Mouse (Mus musculus) R1 (cell line): ENCODE data around the gene Cyb561d1.
A peak's percentile ranks its signal among the peaks of the same experiment; 100 is the strongest.

Experiments used
- DNase-seq: peaks from one replicate; pipeline ENCODE4 v3.0.0-alpha.2; 2018; ENCODE audit warnings: low read depth, low spot score

The Cyb561d1 gene

GRCm38 (mm10) chr3:108167499-108167898, 33.5 kb downstream of the Cyb561d1 start:
- DNase-seq, result no peak

GRCm38 (mm10) chr3:108166486-108167211, 34.4 kb downstream of the Cyb561d1 start:
- no peak for DNase-seq

- DNase-seq, result no peak
These were observed 35.3 kb downstream of the Cyb561d1 start for GRCm38 (mm10) chr3:108165532-108166315.

DNA sequence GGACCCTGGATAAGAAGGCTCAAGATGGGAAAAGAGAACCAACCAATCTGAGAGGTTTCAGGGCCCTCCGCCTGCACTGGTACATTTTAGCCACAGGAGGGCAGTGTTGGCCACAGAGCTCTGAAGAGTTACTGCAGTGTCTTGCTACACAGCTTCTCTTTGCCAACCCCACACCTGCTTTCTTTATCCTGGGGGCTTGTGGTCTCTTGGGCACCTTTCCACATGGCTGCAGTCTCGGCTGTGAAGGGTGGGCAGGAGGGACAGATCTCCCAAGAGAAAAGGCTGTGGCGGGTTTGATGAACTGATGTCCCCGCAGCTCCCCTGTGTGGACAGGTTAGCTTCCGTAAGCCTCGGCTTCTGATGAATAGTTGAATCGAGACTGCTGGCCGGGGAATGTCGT, 36.2 kb downstream of the Cyb561d1 start:
- DNase-seq, result peak; percentile 78

GRCm38 (mm10) chr3:108164091-108164490, 36.9 kb downstream of the Cyb561d1 start:
- DNase-seq, result no peak

DNA sequence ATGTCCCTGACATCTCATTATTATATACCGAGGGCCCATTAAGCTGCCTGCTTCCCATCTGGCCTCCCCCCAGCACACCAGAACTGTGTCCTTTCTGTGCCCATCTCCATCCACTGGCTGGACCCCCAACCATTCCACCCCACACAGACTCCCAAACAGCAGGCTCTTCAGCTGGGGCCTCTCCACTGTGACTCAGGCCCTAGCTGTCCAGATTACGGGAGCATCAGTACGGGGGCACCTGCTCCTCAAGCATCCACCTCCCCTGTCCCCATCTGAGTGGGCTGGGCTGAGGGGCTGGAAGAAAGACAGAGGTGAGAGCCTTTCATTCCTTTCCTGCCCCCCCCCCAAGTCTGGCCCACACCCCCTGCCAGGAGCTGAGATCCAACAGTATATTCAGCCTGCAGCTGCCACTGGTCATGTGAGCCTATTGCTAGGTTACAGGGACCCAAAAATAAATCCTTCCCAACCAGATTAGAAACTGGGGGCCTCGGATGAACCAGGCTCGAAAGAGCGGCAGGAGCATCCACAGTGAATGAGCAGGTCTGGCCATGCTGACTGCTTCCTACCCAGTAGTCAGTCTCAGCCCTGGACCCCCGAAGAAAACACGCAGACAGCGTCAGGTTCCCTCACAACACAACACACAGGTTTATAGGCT, 42.5 kb downstream of the Cyb561d1 start:
- DNase-seq, result no peak

- DNase-seq, result no peak
These were observed 46.4 kb downstream of the Cyb561d1 start, which contains the start of gene Gpr61 for GRCm38 (mm10) chr3:108154656-108155055. TSS of gene Gpr61 (minus strand) at chr3:108154882.

GRCm38 (mm10) chr3:108152290-108152689, 48.7 kb downstream of the Cyb561d1 start:
- DNase-seq, result no peak

- DNase-seq, result peak; percentile 91
These were observed 53.4 kb downstream of the Cyb561d1 start for GRCm38 (mm10) chr3:108147386-108148235.

DNA sequence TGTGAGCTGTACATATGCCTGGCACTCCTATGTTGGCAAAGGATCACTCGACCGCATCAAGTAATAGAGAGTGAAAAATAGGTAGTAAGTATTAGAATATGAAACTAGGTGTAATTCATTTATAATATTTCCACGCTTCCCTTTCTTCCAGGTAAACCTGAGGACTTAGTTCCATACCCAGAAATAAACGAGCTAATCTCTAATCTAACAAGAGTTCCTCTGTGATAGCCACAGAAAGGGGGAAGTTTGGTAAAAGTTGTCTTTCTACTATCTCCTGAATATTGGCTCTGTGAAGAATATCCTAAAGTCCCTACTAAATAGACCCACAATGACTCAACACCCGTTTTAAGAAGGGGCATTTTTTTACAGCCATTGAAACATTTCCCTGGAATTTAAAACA, 54.3 kb downstream of the Cyb561d1 start:
- DNase-seq, result no peak
